Mouse (Mus musculus) left cerebral cortex, postnatal 14 days (tissue): ENCODE data around the gene Usp9y. TPM values are rescaled to one million over a fixed set of nuclear protein-coding genes. Genes with fewer than 3 reads are reported as not detected.

Source experiments
- DNase-seq, 2 experiments: peaks; one replicate each; pipeline ENCODE4 v3.0.0; 2021 to 2022; ENCODE audit warnings: low spot score in 2 of 2, mixed read lengths in 1 of 2
- intact Hi-C: fragments of 180-260 bp; cut with DNase I; formaldehyde crosslinking; loops from one replicate; pipeline ENCODE4 v1.15.1; 2025
- long read RNA-seq, 2 experiments: library from polyadenylated mRNA; stranded (forward); transcript quantifications; one replicate each; pipeline ENCODE4 v2.0.0; 2021
- total RNA-seq, 2 experiments: library from RNA; stranded (reverse); gene quantifications; 2 replicates each; pipeline ENCODE4 v1.2.3; 2021

Usp9y gene
- total RNA-seq = not detected
- long read RNA-seq, experiment 1 = 0 reads
- long read RNA-seq, experiment 2 = 0 reads

DNA sequence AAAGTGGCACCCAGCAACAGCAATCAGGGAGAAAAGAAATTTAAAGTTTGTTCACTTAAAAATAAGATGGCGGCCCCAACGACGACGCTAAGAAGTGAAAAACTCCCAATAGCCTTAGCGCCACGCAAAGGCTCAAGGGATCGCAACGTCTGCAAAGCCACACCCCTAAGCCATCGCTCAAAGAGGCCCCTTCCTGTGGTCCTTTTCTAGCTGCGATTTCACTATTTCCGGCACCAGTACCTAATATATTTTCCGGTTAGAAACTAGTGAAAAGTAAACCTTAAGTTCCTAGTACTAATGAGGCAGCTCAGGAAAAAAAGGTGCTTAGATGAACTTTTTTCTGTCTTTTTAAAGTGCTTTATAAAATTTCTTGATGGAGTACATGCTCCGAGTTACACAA is at the start of gene Usp9y:
Gene Usp9y, minus strand, starts transcription at position 101 of the 400 bp plus-strand sequence.
- no peak for DNase-seq
- intact Hi-C loops = no loop called here

DNA sequence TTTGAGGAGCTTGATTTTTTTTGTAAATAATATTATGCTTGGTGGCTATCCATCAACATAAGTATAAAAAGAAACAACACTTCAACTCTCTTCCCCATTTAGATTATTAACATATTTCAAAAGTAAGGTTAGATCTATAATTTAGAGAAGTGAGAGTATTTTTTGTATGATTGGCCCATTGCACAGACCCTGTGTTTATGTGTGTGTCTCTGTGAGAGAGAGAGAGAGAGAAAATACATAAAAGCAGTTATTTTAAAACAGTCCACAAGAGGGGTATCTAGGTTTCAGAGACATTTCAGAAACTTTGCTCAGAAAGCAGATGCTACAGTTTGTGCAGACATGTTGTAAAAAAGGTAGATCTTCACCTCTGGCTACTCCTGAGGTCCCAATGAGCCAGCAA is 165.9 kb downstream of the Usp9y start:
- DNase-seq = no peak
- intact Hi-C loops = no loop called here

DNA sequence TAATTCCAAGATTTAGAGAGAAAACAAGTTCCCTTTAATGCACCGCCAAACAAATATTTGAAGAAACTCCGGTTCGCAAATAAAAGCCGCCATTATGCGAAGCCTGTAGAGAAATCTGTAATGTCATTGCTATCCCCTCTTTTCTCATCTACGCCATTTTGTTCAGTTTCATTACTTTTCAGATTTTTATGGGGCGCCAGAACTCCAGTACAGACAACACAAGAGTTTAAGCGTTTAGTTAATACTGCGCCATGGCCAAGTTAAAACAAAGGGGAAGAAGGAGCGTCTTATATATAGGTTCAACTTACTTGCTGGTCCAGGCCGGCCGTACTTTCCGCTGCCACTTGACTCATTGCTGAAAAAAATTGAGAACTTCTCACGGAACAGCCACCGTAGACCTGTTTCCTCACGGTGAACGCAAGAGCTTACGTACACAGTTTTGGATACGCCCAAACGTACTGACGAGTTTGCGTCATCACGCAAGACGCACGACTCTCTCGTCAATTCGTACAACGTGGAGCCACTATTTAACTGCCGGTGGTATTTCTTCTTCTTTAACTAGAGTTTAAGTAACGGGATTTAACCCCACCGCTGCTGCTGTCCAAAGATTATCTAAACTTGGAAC is 173.3 kb downstream of the Usp9y start, which contains the start of gene Ddx3y:
Gene Ddx3y, minus strand, starts transcription at position 459 of the 625 bp plus-strand sequence.
- DNase-seq = peak in 1 of 2 experiments; percentile 74
- intact Hi-C loops = no loop called here

DNA sequence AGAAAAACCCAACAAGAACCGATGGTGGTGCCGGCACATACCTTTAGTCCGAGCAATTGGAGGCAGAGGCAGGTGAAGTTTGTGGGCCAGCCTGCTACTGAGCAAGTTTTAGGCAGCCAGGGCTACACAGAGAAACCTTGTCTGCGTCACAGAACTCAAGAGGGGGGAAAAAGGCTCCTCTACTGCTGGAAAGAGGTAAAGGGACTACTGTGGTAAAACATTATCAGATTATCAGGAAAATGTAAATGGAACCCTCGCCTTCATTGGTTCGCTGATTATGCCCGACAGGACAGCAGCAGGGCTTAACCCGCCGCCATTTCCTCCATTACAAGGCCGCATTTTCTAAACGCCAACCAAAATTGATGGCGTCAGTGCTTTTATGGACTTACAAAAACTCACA is 173.8 kb downstream of the Usp9y start:
- DNase-seq = peak in 1 of 2 experiments; percentile 10
- intact Hi-C loops = no loop called here

Other genes starting within 250 kb of the Usp9y start
- gene Uty, start 214.0 kb downstream of the Usp9y start, total RNA-seq = 10 to 100 TPM in 1 of 2 experiments, not detected in 1; 25.0 TPM
- gene Ddx3y, start 173.2 kb downstream of the Usp9y start, total RNA-seq = 10 to 100 TPM in 1 of 2 experiments, not detected in 1; 42.6 TPM